Mouse (Mus musculus) forebrain, embryonic 14.5 days (tissue): ENCODE results near the gene Sowaha. TPM values are rescaled to one million over a fixed set of nuclear protein-coding genes. Genes with fewer than 3 reads are reported as not detected.

Experiments
- ATAC-seq: fragments of 200-750 bp; cut with Nextera tagmentation; 2 replicates; pipeline ENCODE4 v1.8.0; 2017; ENCODE audit warnings: mild to moderate bottlenecking, moderate library complexity
- DNase-seq: peaks from one replicate; pipeline ENCODE4 v3.0.0-alpha.2; 2015; ENCODE audit warnings: low spot score
- H3K27ac ChIP-seq: fragments of 300-500 bp; sonication (generic); 2 replicates; pipeline ENCODE4 v1.5.1; 2014; ENCODE audit warnings: low read depth, mild to moderate bottlenecking, control low read depth, low read length, moderate library complexity
- H3K27me3 ChIP-seq: fragments of 300-500 bp; sonication (generic); replicated peaks from 2 replicates; pipeline ENCODE4 v1.6.1; 2014; ENCODE audit warnings: low read length, control low read depth, mixed read lengths; ENCODE audit not compliant: control insufficient read depth, insufficient read depth
- H3K36me3 ChIP-seq: fragments of 300-500 bp; sonication (generic); 2 replicates; pipeline ENCODE4 v1.6.1; 2014; ENCODE audit warnings: low read length, control low read depth; ENCODE audit not compliant: control insufficient read depth, insufficient read depth
- H3K4me1 ChIP-seq: fragments of 300-500 bp; sonication (generic); 2 replicates; pipeline ENCODE4 v1.6.1; 2014; ENCODE audit warnings: antibody characterized with exemption, low read length, control low read depth; ENCODE audit not compliant: control insufficient read depth, insufficient read depth
- H3K4me2 ChIP-seq: fragments of 300-500 bp; sonication (generic); 2 replicates; pipeline ENCODE4 v1.6.1; 2014; ENCODE audit warnings: mild to moderate bottlenecking, control low read depth, low read length
- H3K4me3 ChIP-seq: fragments of 300-500 bp; sonication (generic); 2 replicates; pipeline ENCODE4 v1.5.1; 2014; ENCODE audit warnings: low read depth, low read length, control low read depth
- H3K9ac ChIP-seq: fragments of 300-500 bp; sonication (generic); 2 replicates; pipeline ENCODE4 v1.6.1; 2014; ENCODE audit warnings: mild to moderate bottlenecking, low read length, control low read depth, moderate library complexity
- H3K9me3 ChIP-seq: fragments of 300-500 bp; sonication (generic); replicated peaks from 2 replicates; pipeline ENCODE4 v1.6.1; 2016; ENCODE audit warnings: low read length, control low read depth, mixed read lengths; ENCODE audit not compliant: control insufficient read depth
- WGBS: fragments of 180-500 bp; shearing (Covaris S2); extraction: QIAGEN DNeasy Blood & Tissue Kit; methylation state at CpG from one replicate; pipeline ENCODE4 v1.1.7; 2014; 5-methylcytosine and 5-hydroxymethylcytosine counted together
- polyA plus RNA-seq: library from polyadenylated mRNA; unstranded; fragments of >200 nt; fragmentation: Nextera tagmentation; extraction: Ambion mirVana; gene quantifications from 2 replicates; pipeline ENCODE4 v1.2.1, GENCODE M21; 2014

The Sowaha gene
- polyA plus RNA-seq, 1 experiment from 2014 or later: 1.2 TPM

GRCm38 (mm10) chr11:53508152-53508551 is 28.1 kb upstream of the Sowaha start:
- DNase-seq (no peak), ATAC-seq (no peak)
- WGBS: 69% methylated on average over 7 of the region's 7 CpGs
- no peak overlapping the region for H3K27ac ChIP-seq
- no peaks in the 10 kb centered on the region for H3K36me3 ChIP-seq
- no peak overlapping the region for H3K4me2 ChIP-seq
- no peak overlapping the region for H3K4me3 ChIP-seq
- H3K9ac ChIP-seq: no peak overlapping the region
- no peaks in the 10 kb centered on the region for H3K4me1 ChIP-seq
- H3K27me3 ChIP-seq: no peaks in the 10 kb centered on the region
- H3K9me3 ChIP-seq: no peaks in the 10 kb centered on the region

- H3K4me2 ChIP-seq: no peak overlapping the region
- DNase-seq (no peak), ATAC-seq (no peak)
- H3K9me3 ChIP-seq: no peaks in the 10 kb centered on the region
- H3K36me3 ChIP-seq: no peaks in the 10 kb centered on the region
- H3K27me3 ChIP-seq: no peaks in the 10 kb centered on the region
- H3K9ac ChIP-seq: no peak overlapping the region
- H3K4me3 ChIP-seq: no peak overlapping the region
- 85% methylated on average over 9 of the region's 9 CpGs for WGBS
- no peaks in the 10 kb centered on the region for H3K4me1 ChIP-seq
- no peak overlapping the region for H3K27ac ChIP-seq
Observed at GRCm38 (mm10) chr11:53507098-53507805, 27.2 kb upstream of the Sowaha start.

GRCm38 (mm10) chr11:53505026-53505663 is 25.1 kb upstream of the Sowaha start:
- Histone ChIP-seq H3K9me3 (no peaks in the 10 kb centered on the region), H3K4me3 (no peak overlapping the region), H3K27ac (no peak overlapping the region), H3K4me2 (no peak overlapping the region), H3K9ac (no peak overlapping the region), H3K36me3 (no peaks in the 10 kb centered on the region), H3K4me1 (no peaks in the 10 kb centered on the region), H3K27me3 (no peaks in the 10 kb centered on the region)
- peak; percentile 55; the same call in 1 of the 2 replicates for ATAC-seq
- 57% methylated on average over 5 of the region's 5 CpGs for WGBS
- peak; percentile 70 for DNase-seq

- Histone ChIP-seq H3K4me3 (no peak overlapping the region), H3K27me3 (no peaks in the 10 kb centered on the region), H3K4me1 (no peaks in the 10 kb centered on the region), H3K9me3 (no peaks in the 10 kb centered on the region), H3K4me2 (no peak overlapping the region), H3K9ac (no peak overlapping the region), H3K36me3 (no peaks in the 10 kb centered on the region), H3K27ac (no peak overlapping the region)
- DNase-seq (no peak), ATAC-seq (no peak)
- 92% methylated on average over 8 of the region's 8 CpGs for WGBS
Observed at GRCm38 (mm10) chr11:53504376-53504775, 24.3 kb upstream of the Sowaha start.

GRCm38 (mm10) chr11:53503738-53504137 is 23.7 kb upstream of the Sowaha start:
- Histone ChIP-seq H3K9me3 (no peaks in the 10 kb centered on the region), H3K9ac (no peak overlapping the region), H3K4me2 (no peak overlapping the region), H3K4me3 (no peak overlapping the region), H3K36me3 (no peaks in the 10 kb centered on the region), H3K27ac (no peak overlapping the region), H3K4me1 (no peaks in the 10 kb centered on the region), H3K27me3 (no peaks in the 10 kb centered on the region)
- DNase-seq (no peak), ATAC-seq (no peak)
- WGBS: 91% methylated on average over 5 of the region's 5 CpGs

- H3K36me3 ChIP-seq: no peaks in the 10 kb centered on the region
- H3K4me2 ChIP-seq: no peak overlapping the region
- no peak overlapping the region for H3K4me3 ChIP-seq
- no peaks in the 10 kb centered on the region for H3K27me3 ChIP-seq
- no peaks in the 10 kb centered on the region for H3K4me1 ChIP-seq
- no peak for ATAC-seq
- H3K27ac ChIP-seq: no peak overlapping the region
- DNase-seq: no peak
- no peak overlapping the region for H3K9ac ChIP-seq
- H3K9me3 ChIP-seq: no peaks in the 10 kb centered on the region
- 84% methylated on average over 8 of the region's 8 CpGs for WGBS
Observed at GRCm38 (mm10) chr11:53502039-53502765, 22.1 kb upstream of the Sowaha start.

GRCm38 (mm10) chr11:53500569-53500968 is 20.5 kb upstream of the Sowaha start:
- Histone ChIP-seq H3K36me3 (no peaks in the 10 kb centered on the region), H3K4me1 (peaks cover 5% of the 10 kb centered on the region; the same call in 1 of the 2 replicates), H3K27me3 (no peaks in the 10 kb centered on the region), H3K27ac (no peak overlapping the region), H3K4me3 (no peak overlapping the region), H3K4me2 (no peak overlapping the region), H3K9me3 (no peaks in the 10 kb centered on the region), H3K9ac (no peak overlapping the region)
- ATAC-seq (no peak), DNase-seq (no peak)
- 8% methylated on average over 11 of the region's 11 CpGs for WGBS

GRCm38 (mm10) chr11:53496946-53497345 is 16.9 kb upstream of the Sowaha start:
- peaks cover 10% of the 10 kb centered on the region; the same call in 1 of the 2 replicates for H3K4me1 ChIP-seq
- no peak for DNase-seq
- WGBS: 67% methylated on average over 6 of the region's 6 CpGs
- H3K36me3 ChIP-seq: no peaks in the 10 kb centered on the region
- no peaks in the 10 kb centered on the region for H3K27me3 ChIP-seq
- H3K9ac ChIP-seq: no peak overlapping the region
- H3K27ac ChIP-seq: no peak overlapping the region
- no peaks in the 10 kb centered on the region for H3K9me3 ChIP-seq
- H3K4me3 ChIP-seq: no peak overlapping the region
- ATAC-seq: no peak; the same call in 1 of the 2 replicates
- H3K4me2 ChIP-seq: no peak overlapping the region
